ENCODE assay signal across 9 mouse cellular contexts in the genomic region with DNA sequence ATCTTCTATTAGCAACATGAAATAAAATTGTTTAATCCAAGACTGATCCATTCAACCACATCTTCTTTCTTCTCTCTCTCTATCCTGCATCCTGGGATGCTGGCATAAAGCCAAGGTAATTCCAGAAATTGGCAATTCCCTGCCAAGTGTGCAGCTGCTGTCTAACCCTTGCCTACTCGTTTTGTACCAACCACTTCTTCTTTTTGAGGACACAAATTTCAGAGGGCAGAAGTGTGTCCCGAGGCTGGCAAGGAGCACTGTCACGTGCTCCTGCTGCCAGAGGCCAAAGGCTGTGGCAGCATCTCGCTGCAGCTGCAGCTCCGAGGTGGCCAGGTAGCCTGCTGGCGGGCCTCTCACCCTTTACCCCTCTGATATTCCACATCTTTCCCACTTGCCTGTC.
DNase-seq lines count a peak whose midpoint lies in the region; ATAC-seq and TF ChIP-seq lines count a peak whose summit lies in the region.
"Had no signal": no experiment of that assay in that cellular context is flagged by ENCODE, and none has a peak within 500 bp of the region (broad histone marks: within the 10 kb centered on the region; RNA-seq: fewer than 3 reads in every experiment).

No protein-coding gene starts in this region.

- H3K27ac ChIP-seq in lung, embryonic 14.5 days (ENCODE audit: low read depth) = no peak overlapping the region
- peak overlapping the region; percentile 44; the same call in 1 of the 2 replicates for H3K27ac ChIP-seq in neural tube, embryonic 12.5 days
- H3K27ac ChIP-seq: liver, embryonic 15.5 days had no signal

- ATAC-seq in lung, embryonic 14.5 days (ENCODE audit: insufficient read depth) = no peak
- ATAC-seq in hematopoietic stem cell, adult 5-6 weeks (replicated peaks in 1 of 2; ENCODE audit: insufficient read depth in 1 of 2, low FRiP score in 2 of 2, low TSS enrichment in 1 of 2, low read depth in 1 of 2, poor library complexity in 2 of 2, severe bottlenecking in 2 of 2) = peak; percentile 64 to 67; a peak in 3 of 4 replicates
- ATAC-seq in neural tube, embryonic 12.5 days (ENCODE audit: low FRiP score, low read depth) = peak; percentile 69
- no peak for ATAC-seq in activated CD4-positive, CD25-positive, alpha-beta regulatory T cell, adult 4 months

- H3K4me3 ChIP-seq in lung, embryonic 14.5 days (ENCODE audit: low read depth, low read length) = no peak overlapping the region
- no peak overlapping the region for H3K4me3 ChIP-seq in neural tube, embryonic 12.5 days
- H3K4me3 ChIP-seq: liver, embryonic 15.5 days had no signal

- no peaks in the 10 kb centered on the region for H3K4me1 ChIP-seq in lung, embryonic 14.5 days (ENCODE audit: insufficient read depth)
- peaks cover 31% of the 10 kb centered on the region for H3K4me1 ChIP-seq in neural tube, embryonic 12.5 days
- H3K4me1 ChIP-seq: liver, embryonic 15.5 days had no signal

- 36% methylated on average over 6 of the region's 6 CpGs for WGBS in lung, embryonic 14.5 days
- WGBS in neural tube, embryonic 12.5 days = 42% methylated on average over 6 of the region's 6 CpGs

- no peak overlapping the region for H3K4me2 ChIP-seq in lung, embryonic 14.5 days
- no peak overlapping the region for H3K4me2 ChIP-seq in neural tube, embryonic 12.5 days (replicated peaks)
- H3K4me2 ChIP-seq: liver, embryonic 15.5 days had no signal

- no peaks in the 10 kb centered on the region for H3K36me3 ChIP-seq in lung, embryonic 14.5 days (ENCODE audit: insufficient read depth)
- no peaks in the 10 kb centered on the region for H3K36me3 ChIP-seq in neural tube, embryonic 12.5 days
- H3K36me3 ChIP-seq: liver, embryonic 15.5 days had no signal

- H3K27me3 ChIP-seq in lung, embryonic 14.5 days (ENCODE audit: insufficient read depth, low read length) = no peaks in the 10 kb centered on the region
- H3K27me3 ChIP-seq in neural tube, embryonic 12.5 days (replicated peaks) = no peaks in the 10 kb centered on the region
- H3K27me3 ChIP-seq: liver, embryonic 15.5 days had no signal

- H3K9ac ChIP-seq in lung, embryonic 14.5 days = no peak overlapping the region
- H3K9ac ChIP-seq in neural tube, embryonic 12.5 days = no peak overlapping the region
- H3K9ac ChIP-seq: liver, embryonic 15.5 days had no signal

- DNase-seq in lung, embryonic 14.5 days = peak; percentile 36
- DNase-seq in lung, postnatal 25 days (ENCODE audit: low spot score) = no peak
- peak; percentile 68 to 74 for DNase-seq in cerebellum, adult 18-20 months
- DNase-seq in urinary bladder, adult 18-20 months (ENCODE audit: low spot score in 2 of 2) = no peak
- DNase-seq in B cell, adult 2 months = no peak

- no peaks in the 10 kb centered on the region for H3K9me3 ChIP-seq in lung, embryonic 14.5 days (ENCODE audit: low read depth, low read length)
- no peaks in the 10 kb centered on the region for H3K9me3 ChIP-seq in neural tube, embryonic 12.5 days
- H3K9me3 ChIP-seq: liver, embryonic 15.5 days had no signal

- TF ChIP-seq CTCF in lung, embryonic 14.5 days (IDR thresholded peaks at IDR 0.05; ENCODE audit: low read depth) = no peak

Comparison
In these comparisons a context has a peak if more than half of its experiments do, and no peak if none do; other contexts are left out.
1. DNase-seq: peak in lung, embryonic 14.5 days (single experiment) and cerebellum, adult 18-20 months (2 of 2); none in lung, postnatal 25 days (single experiment), urinary bladder, adult 18-20 months (0 of 2) and B cell, adult 2 months (0 of 2).
2. ATAC-seq: peak in hematopoietic stem cell, adult 5-6 weeks (2 of 2) and neural tube, embryonic 12.5 days (single experiment); none in lung, embryonic 14.5 days (single experiment) and activated CD4-positive, CD25-positive, alpha-beta regulatory T cell, adult 4 months (single experiment).